Mouse (Mus musculus) small intestine, adult 10 weeks (tissue): ENCODE results near the gene Lsm6. TPM values are rescaled to one million over a fixed set of nuclear protein-coding genes. Genes with fewer than 3 reads are reported as not detected.

Experiments used
- polyA plus RNA-seq: library from polyadenylated mRNA; stranded (reverse); fragments of 350-450 nt; fragmentation: Illumina TruSeq; extraction: RNeasy Lipid Tissue Mini Kit (QIAGEN cat#74804); gene quantifications from one replicate; pipeline ENCODE4 v1.2.3, GENCODE M21; 2014; ENCODE audit warnings: low replicate concordance

Gene Lsm6
- polyA plus RNA-seq: 51.9 TPM

GRCm38 (mm10) chr8:78820673-78821310 lies at the start of gene Lsm6:
Gene Lsm6, minus strand, starts transcription at chr8:78821140.

Other genes starting within 250 kb of the Lsm6 start
- gene Zfp827, start 207.3 kb upstream of the Lsm6 start, polyA plus RNA-seq: 10.4 TPM